ENCODE assay signal across 9 mouse cellular contexts in genomic region chr5:149526467-149526951, GRCm38 (mm10). TPM values are rescaled to one million over a fixed set of nuclear protein-coding genes. Genes with fewer than 3 reads are reported as not detected.
DNase-seq lines count a peak whose midpoint lies in the region; ATAC-seq and TF ChIP-seq lines count a peak whose summit lies in the region.
"Had no signal": no experiment of that assay in that cellular context is flagged by ENCODE, and none has a peak within 500 bp of the region (broad histone marks: within the 10 kb centered on the region; RNA-seq: fewer than 3 reads in every experiment).

No protein-coding gene starts in this region.

- H3K9me3 ChIP-seq in neural tube, embryonic 11.5 days (ENCODE audit: control insufficient read depth, low read length) = no peaks in the 10 kb centered on the region
- no peaks in the 10 kb centered on the region for H3K9me3 ChIP-seq in forebrain, embryonic 16.5 days (ENCODE audit: control insufficient read depth, low read length)
- no peaks in the 10 kb centered on the region for H3K9me3 ChIP-seq in hindbrain, embryonic 11.5 days (ENCODE audit: control insufficient read depth, low read length)
- no peaks in the 10 kb centered on the region for H3K9me3 ChIP-seq in liver, embryonic 12.5 days (replicated peaks)
- H3K9me3 ChIP-seq: liver, embryonic 15.5 days had no signal

- H3K4me1 ChIP-seq in neural tube, embryonic 11.5 days (ENCODE audit: control insufficient read depth, insufficient read depth, low read length) = peaks cover 12% of the 10 kb centered on the region; the same call in 1 of the 2 replicates
- peaks cover 40% of the 10 kb centered on the region for H3K4me1 ChIP-seq in forebrain, embryonic 16.5 days (replicated peaks; ENCODE audit: control insufficient read depth, insufficient read depth, low read length)
- peaks cover 5% of the 10 kb centered on the region; the same call in 1 of the 2 replicates for H3K4me1 ChIP-seq in hindbrain, embryonic 11.5 days (replicated peaks; ENCODE audit: control insufficient read depth, insufficient read depth, low read length)
- peaks cover 23% of the 10 kb centered on the region for H3K4me1 ChIP-seq in olfactory bulb, adult 2 months (ENCODE audit: control insufficient read depth, insufficient read depth, low read length)
- no peaks in the 10 kb centered on the region for H3K4me1 ChIP-seq in liver, embryonic 12.5 days
- H3K4me1 ChIP-seq: liver, embryonic 15.5 days had no signal

- no peak for ATAC-seq in neural tube, embryonic 11.5 days (ENCODE audit: insufficient read depth, low FRiP score, low TSS enrichment)
- ATAC-seq in forebrain, embryonic 16.5 days = no peak
- ATAC-seq in hindbrain, embryonic 11.5 days (ENCODE audit: low FRiP score) = no peak
- ATAC-seq in liver, embryonic 12.5 days = no peak

- TF ChIP-seq POLR2A in olfactory bulb, adult 2 months (IDR thresholded peaks at IDR 0.05; ENCODE audit: insufficient read depth, low read depth, low read length) = no peak

- H3K9ac ChIP-seq in neural tube, embryonic 11.5 days (ENCODE audit: low read length) = no peak overlapping the region
- H3K9ac ChIP-seq in forebrain, embryonic 16.5 days (replicated peaks; ENCODE audit: low read depth, low read length) = no peak overlapping the region
- no peak overlapping the region for H3K9ac ChIP-seq in hindbrain, embryonic 11.5 days (ENCODE audit: low read depth, low read length)
- H3K9ac ChIP-seq in liver, embryonic 12.5 days = no peak overlapping the region
- H3K9ac ChIP-seq: liver, embryonic 15.5 days had no signal

- H3K27me3 ChIP-seq in neural tube, embryonic 11.5 days (ENCODE audit: control insufficient read depth, insufficient read depth, low read length) = no peaks in the 10 kb centered on the region
- H3K27me3 ChIP-seq in forebrain, embryonic 16.5 days (replicated peaks; ENCODE audit: control insufficient read depth, insufficient read depth, low read length) = no peaks in the 10 kb centered on the region
- H3K27me3 ChIP-seq in hindbrain, embryonic 11.5 days (ENCODE audit: control insufficient read depth, insufficient read depth, low read length) = no peaks in the 10 kb centered on the region
- peaks cover 14% of the 10 kb centered on the region; the same call in 1 of the 2 replicates for H3K27me3 ChIP-seq in liver, embryonic 12.5 days (replicated peaks)
- H3K27me3 ChIP-seq: liver, embryonic 15.5 days had no signal

- no peak overlapping the region for H3K4me3 ChIP-seq in neural tube, embryonic 11.5 days (ENCODE audit: low read depth, low read length)
- H3K4me3 ChIP-seq in forebrain, embryonic 16.5 days (replicated peaks; ENCODE audit: low read length) = no peak overlapping the region
- no peak overlapping the region for H3K4me3 ChIP-seq in hindbrain, embryonic 11.5 days (ENCODE audit: low read depth, low read length)
- H3K4me3 ChIP-seq in olfactory bulb, adult 2 months (ENCODE audit: insufficient read depth, low read depth, low read length) = no peak overlapping the region
- no peak overlapping the region for H3K4me3 ChIP-seq in liver, embryonic 12.5 days
- H3K4me3 ChIP-seq: liver, embryonic 15.5 days had no signal

- H3K36me3 ChIP-seq in neural tube, embryonic 11.5 days (ENCODE audit: control insufficient read depth, insufficient read depth, low read length) = no peaks in the 10 kb centered on the region
- no peaks in the 10 kb centered on the region for H3K36me3 ChIP-seq in forebrain, embryonic 16.5 days (ENCODE audit: control insufficient read depth, insufficient read depth)
- no peaks in the 10 kb centered on the region for H3K36me3 ChIP-seq in hindbrain, embryonic 11.5 days (ENCODE audit: control insufficient read depth, insufficient read depth, low read length)
- no peaks in the 10 kb centered on the region for H3K36me3 ChIP-seq in liver, embryonic 12.5 days
- H3K36me3 ChIP-seq: liver, embryonic 15.5 days had no signal

- WGBS in neural tube, embryonic 11.5 days = 66% methylated on average over 10 of the region's 10 CpGs
- 20% methylated on average over 10 of the region's 10 CpGs for WGBS in forebrain, embryonic 16.5 days
- 55% methylated on average over 10 of the region's 10 CpGs for WGBS in hindbrain, embryonic 11.5 days
- 19% methylated on average over 10 of the region's 10 CpGs for WGBS in olfactory bulb, adult 2 months
- WGBS in liver, embryonic 12.5 days (ENCODE audit: insufficient replicate concordance) = 22% methylated on average over 10 of the region's 10 CpGs

- 0 out of 2 replicates have a peak overlapping the region, but pooled peaks have one; percentile 20 for H3K27ac ChIP-seq in neural tube, embryonic 11.5 days (ENCODE audit: low read depth, low read length)
- H3K27ac ChIP-seq in forebrain, embryonic 16.5 days (ENCODE audit: low read length) = peak overlapping the region; percentile 46; the same call in 1 of the 2 replicates
- no peak overlapping the region for H3K27ac ChIP-seq in hindbrain, embryonic 11.5 days (ENCODE audit: low read depth, low read length)
- peak overlapping the region; percentile 72 for H3K27ac ChIP-seq in olfactory bulb, adult 2 months (ENCODE audit: insufficient read depth, low read depth, low read length)
- H3K27ac ChIP-seq in liver, embryonic 12.5 days = no peak overlapping the region
- H3K27ac ChIP-seq: liver, embryonic 15.5 days had no signal

- no peak for DNase-seq in neural tube, embryonic 11.5 days (ENCODE audit: low spot score)
- DNase-seq in neural tube, embryonic 10.5 days (ENCODE audit: extremely low spot score, low spot score) = no peak
- DNase-seq in T-cell, adult 2 months (ENCODE audit: low spot score) = peak; percentile 54
- peak; percentile 39 for DNase-seq in hindbrain, embryonic 11.5 days (ENCODE audit: low spot score)
- peak; percentile 46 to 54 for DNase-seq in layer of hippocampus, postnatal 36 days

- TF ChIP-seq CTCF in olfactory bulb, adult 2 months (IDR thresholded peaks at IDR 0.05; ENCODE audit: insufficient read depth, low read depth, low read length) = no peak

- H3K4me2 ChIP-seq in neural tube, embryonic 11.5 days (ENCODE audit: low read depth) = no peak overlapping the region
- 0 out of 2 replicates have a peak overlapping the region, but pooled peaks have one; percentile 18 for H3K4me2 ChIP-seq in forebrain, embryonic 16.5 days (ENCODE audit: low read length)
- H3K4me2 ChIP-seq in hindbrain, embryonic 11.5 days (replicated peaks; ENCODE audit: low read depth, low read length) = no peak overlapping the region
- no peak overlapping the region; the same call in 1 of the 2 replicates for H3K4me2 ChIP-seq in liver, embryonic 12.5 days
- H3K4me2 ChIP-seq: liver, embryonic 15.5 days had no signal

RNA-seq across cellular contexts. Expression of gene Wdr95, which starts 2.0 kb away (rescaled TPM):
- polyA plus RNA-seq in neural tube, embryonic 11.5 days (2014; fragmentation: Nextera tagmentation; extraction: Ambion mirVana) = not detected in 2 replicates
- polyA plus RNA-seq in forebrain, embryonic 16.5 days (2015; fragmentation: Nextera tagmentation; extraction: Ambion mirVana) = 0.14 and 0.19 TPM in 2 replicates
- not detected in 2 replicates for polyA plus RNA-seq in hindbrain, embryonic 11.5 days (2014; fragmentation: Nextera tagmentation; extraction: Ambion mirVana)
- total RNA-seq in layer of hippocampus, postnatal 36 days (2021) = 1 to 10 TPM in 1 of 2 experiments, under 1 TPM in 1; 0.62 to 2.4 TPM
- polyA plus RNA-seq in olfactory bulb, adult 2 months (2012; ENCODE audit: insufficient read depth, insufficient read length, low replicate concordance, missing spikeins) = not detected in 2 replicates
- polyA plus RNA-seq in liver, embryonic 12.5 days (2016; fragmentation: Nextera tagmentation; extraction: Ambion mirVana) = not detected in 2 replicates
- polyA plus RNA-seq: liver, embryonic 15.5 days had no signal

Comparison
In these comparisons a context has a peak if more than half of its experiments do, and no peak if none do; other contexts are left out.
1. DNase-seq: peak in T-cell, adult 2 months (single experiment), hindbrain, embryonic 11.5 days (single experiment) and layer of hippocampus, postnatal 36 days (2 of 2); none in neural tube, embryonic 11.5 days (single experiment) and neural tube, embryonic 10.5 days (single experiment).
2. H3K27ac ChIP-seq: peak in neural tube, embryonic 11.5 days (single experiment), forebrain, embryonic 16.5 days (single experiment) and olfactory bulb, adult 2 months (single experiment); none in hindbrain, embryonic 11.5 days (single experiment) and liver, embryonic 12.5 days (single experiment).